Mouse (Mus musculus) hindbrain, embryonic 13.5 days (tissue): Measurements from ENCODE around the gene Ncoa7. TPM values are rescaled to one million over a fixed set of nuclear protein-coding genes. Genes with fewer than 3 reads are reported as not detected.
A peak's percentile ranks its signal among the peaks of the same experiment; 100 is the strongest.
"Not testable (repeated sequence)": the region's sequence is repeated elsewhere in the genome, so short reads cannot be mapped to it uniquely, and the experiment has no call there.

Source experiments
- ATAC-seq: fragments of 200-750 bp; cut with Nextera tagmentation; 2 replicates; pipeline ENCODE4 v1.8.0; 2017; ENCODE audit warnings: moderate TSS enrichment; ENCODE audit not compliant: low FRiP score
- H3K27ac ChIP-seq: fragments of 300-500 bp; sonication (generic); 2 replicates; pipeline ENCODE4 v1.5.1; 2015; ENCODE audit warnings: inconsistent platforms, mild to moderate bottlenecking, moderate library complexity
- H3K27me3 ChIP-seq: fragments of 300-500 bp; sonication (generic); 2 replicates; pipeline ENCODE4 v1.6.1; 2015; ENCODE audit warnings: mild to moderate bottlenecking, inconsistent platforms
- H3K36me3 ChIP-seq: fragments of 300-500 bp; sonication (generic); 2 replicates; pipeline ENCODE4 v1.6.1; 2015; ENCODE audit warnings: mild to moderate bottlenecking, inconsistent platforms
- H3K4me1 ChIP-seq: fragments of 300-500 bp; sonication (generic); replicated peaks from 2 replicates; pipeline ENCODE4 v1.6.1; 2015; ENCODE audit warnings: inconsistent platforms
- H3K4me2 ChIP-seq: fragments of 300-500 bp; sonication (generic); 2 replicates; pipeline ENCODE4 v1.6.1; 2015; ENCODE audit warnings: inconsistent platforms, mild to moderate bottlenecking, moderate library complexity
- H3K4me3 ChIP-seq: fragments of 300-500 bp; sonication (generic); 2 replicates; pipeline ENCODE4 v1.5.1; 2015; ENCODE audit warnings: mild to moderate bottlenecking, inconsistent platforms
- H3K9ac ChIP-seq: fragments of 300-500 bp; sonication (generic); 2 replicates; pipeline ENCODE4 v1.6.1; 2015; ENCODE audit warnings: mild to moderate bottlenecking, inconsistent platforms
- H3K9me3 ChIP-seq: fragments of 300-500 bp; sonication (generic); 2 replicates; pipeline ENCODE4 v1.6.1; 2016; ENCODE audit warnings: inconsistent platforms
- WGBS: fragments of 180-500 bp; shearing (Covaris S2); methylation state at CpG from one replicate; pipeline ENCODE4 v1.1.7; 2015; 5-methylcytosine and 5-hydroxymethylcytosine counted together
- polyA plus RNA-seq: library from polyadenylated mRNA; unstranded; fragments of >200 nt; fragmentation: Nextera tagmentation; extraction: Ambion mirVana; gene quantifications from 2 replicates; pipeline ENCODE4 v1.2.1, GENCODE M21; 2015

The Ncoa7 gene
- polyA plus RNA-seq, 1 experiment from 2014 or later: 12.6 TPM

- H3K9ac ChIP-seq: no peak overlapping the region
- no peaks in the 10 kb centered on the region for H3K27me3 ChIP-seq
- no peaks in the 10 kb centered on the region for H3K9me3 ChIP-seq
- 96% methylated on average over 2 of the region's 2 CpGs for WGBS
- H3K4me3 ChIP-seq: no peak overlapping the region
- no peak for ATAC-seq
- H3K4me2 ChIP-seq: no peak overlapping the region
- H3K27ac ChIP-seq: no peak overlapping the region
- no peaks in the 10 kb centered on the region for H3K4me1 ChIP-seq
- no peaks in the 10 kb centered on the region for H3K36me3 ChIP-seq
Observed at GRCm38 (mm10) chr10:30679756-30680155, 123.4 kb downstream of the Ncoa7 start.

- Histone ChIP-seq H3K36me3 (no peaks in the 10 kb centered on the region), H3K9ac (no peak overlapping the region), H3K4me2 (no peak overlapping the region), H3K27ac (no peak overlapping the region), H3K27me3 (no peaks in the 10 kb centered on the region), H3K4me3 (no peak overlapping the region), H3K9me3 (no peaks in the 10 kb centered on the region), H3K4me1 (no peaks in the 10 kb centered on the region)
- 78% methylated on average over 2 of the region's 2 CpGs for WGBS
- no peak for ATAC-seq
Observed at GRCm38 (mm10) chr10:30678051-30678450, 125.1 kb downstream of the Ncoa7 start.

- Histone ChIP-seq H3K9me3 (no peaks in the 10 kb centered on the region), H3K36me3 (peaks cover 12% of the 10 kb centered on the region), H3K4me3 (no peak overlapping the region), H3K4me1 (no peaks in the 10 kb centered on the region), H3K27me3 (no peaks in the 10 kb centered on the region), H3K27ac (no peak overlapping the region), H3K4me2 (no peak overlapping the region), H3K9ac (no peak overlapping the region)
- 92% methylated on average over 3 of the region's 3 CpGs for WGBS
- no peak for ATAC-seq
Observed at GRCm38 (mm10) chr10:30674825-30675224, 128.3 kb downstream of the Ncoa7 start.

- peaks cover 17% of the 10 kb centered on the region for H3K36me3 ChIP-seq
Observed at GRCm38 (mm10) chr10:30666580-30666979, 136.5 kb downstream of the Ncoa7 start.

GRCm38 (mm10) chr10:30660564-30661328, 142.4 kb downstream of the Ncoa7 start:
- 91% methylated on average over 6 of the region's 6 CpGs for WGBS
- H3K27ac ChIP-seq: no peak overlapping the region
- H3K9me3 ChIP-seq: no peaks in the 10 kb centered on the region
- no peak overlapping the region for H3K9ac ChIP-seq
- no peaks in the 10 kb centered on the region for H3K27me3 ChIP-seq
- no peak overlapping the region for H3K4me2 ChIP-seq
- no peaks in the 10 kb centered on the region for H3K4me1 ChIP-seq
- H3K36me3 ChIP-seq: peaks cover 34% of the 10 kb centered on the region
- no peak for ATAC-seq
- H3K4me3 ChIP-seq: no peak overlapping the region

More at GRCm38 (mm10) chr10:30666580-30666979, 136.5 kb downstream of the Ncoa7 start:
- Histone ChIP-seq H3K9ac (no peak overlapping the region), H3K27me3 (no peaks in the 10 kb centered on the region), H3K4me3 (no peak overlapping the region), H3K4me1 (no peaks in the 10 kb centered on the region), H3K9me3 (no peaks in the 10 kb centered on the region), H3K4me2 (no peak overlapping the region), H3K27ac (no peak overlapping the region)
- 95% methylated on average over 2 of the region's 2 CpGs for WGBS
- ATAC-seq: no peak

GRCm38 (mm10) chr10:30655655-30656054, 147.5 kb downstream of the Ncoa7 start:
- Histone ChIP-seq H3K27me3 (no peaks in the 10 kb centered on the region), H3K4me3 (no peak overlapping the region), H3K9me3 (no peaks in the 10 kb centered on the region), H3K36me3 (peaks cover 39% of the 10 kb centered on the region), H3K4me1 (no peaks in the 10 kb centered on the region), H3K4me2 (peak overlapping the region; percentile 35; the same call in 1 of the 2 replicates), H3K27ac (no peak overlapping the region), H3K9ac (no peak overlapping the region)
- 15% methylated on average over 5 of the region's 5 CpGs for WGBS
- no peak for ATAC-seq

GRCm38 (mm10) chr10:30647681-30648080, 155.4 kb downstream of the Ncoa7 start:
- no peak overlapping the region for H3K4me3 ChIP-seq
- no peaks in the 10 kb centered on the region for H3K9me3 ChIP-seq
- no peaks in the 10 kb centered on the region for H3K27me3 ChIP-seq
- no peak for ATAC-seq
- H3K4me2 ChIP-seq: no peak overlapping the region
- H3K4me1 ChIP-seq: no peaks in the 10 kb centered on the region
- 45% methylated on average over 2 of the region's 2 CpGs for WGBS
- peaks cover 12% of the 10 kb centered on the region for H3K36me3 ChIP-seq
- H3K27ac ChIP-seq: no peak overlapping the region
- no peak overlapping the region for H3K9ac ChIP-seq

- 84% methylated on average over 3 of the region's 3 CpGs for WGBS
- Histone ChIP-seq H3K9ac (no peak overlapping the region), H3K4me1 (no peaks in the 10 kb centered on the region), H3K36me3 (no peaks in the 10 kb centered on the region), H3K4me2 (no peak overlapping the region), H3K4me3 (no peak overlapping the region), H3K9me3 (no peaks in the 10 kb centered on the region), H3K27me3 (no peaks in the 10 kb centered on the region), H3K27ac (no peak overlapping the region)
- no peak for ATAC-seq
Observed at GRCm38 (mm10) chr10:30638216-30638615, 164.9 kb downstream of the Ncoa7 start.

GRCm38 (mm10) chr10:30636474-30637154, 166.5 kb downstream of the Ncoa7 start:
- not testable (repeated sequence) for H3K4me3 ChIP-seq, H3K27ac ChIP-seq, H3K36me3 ChIP-seq, H3K27me3 ChIP-seq, H3K4me1 ChIP-seq, H3K9ac ChIP-seq, H3K9me3 ChIP-seq, ATAC-seq, H3K4me2 ChIP-seq
- 79% methylated on average over 1 of the region's 1 CpGs for WGBS

GRCm38 (mm10) chr10:30632718-30633117, 170.4 kb downstream of the Ncoa7 start:
- 100% methylated on average over 1 of the region's 1 CpGs for WGBS
- ATAC-seq: no peak
- Histone ChIP-seq H3K4me1 (no peaks in the 10 kb centered on the region), H3K4me2 (no peak overlapping the region), H3K27ac (no peak overlapping the region), H3K4me3 (no peak overlapping the region), H3K27me3 (no peaks in the 10 kb centered on the region), H3K9ac (no peak overlapping the region), H3K36me3 (no peaks in the 10 kb centered on the region), H3K9me3 (no peaks in the 10 kb centered on the region)

- Histone ChIP-seq H3K4me1 (no peaks in the 10 kb centered on the region), H3K4me2 (no peak overlapping the region), H3K9ac (no peak overlapping the region), H3K36me3 (no peaks in the 10 kb centered on the region), H3K27me3 (no peaks in the 10 kb centered on the region), H3K9me3 (no peaks in the 10 kb centered on the region), H3K27ac (no peak overlapping the region), H3K4me3 (no peak overlapping the region)
- ATAC-seq: no peak
Observed at GRCm38 (mm10) chr10:30629977-30630376, 173.1 kb downstream of the Ncoa7 start.

GRCm38 (mm10) chr10:30629513-30629912, 173.6 kb downstream of the Ncoa7 start, which contains the start of gene Hint3:
Gene Hint3, minus strand, starts transcription at chr10:30629632.
- no peak for ATAC-seq
- Histone ChIP-seq H3K4me1 (no peaks in the 10 kb centered on the region), H3K9me3 (no peaks in the 10 kb centered on the region), H3K36me3 (no peaks in the 10 kb centered on the region), H3K4me3 (no peak within 1 kb of the TSS), H3K27ac (no peak within 1 kb of the TSS), H3K9ac (no peak within 1 kb of the TSS), H3K27me3 (no peaks in the 10 kb centered on the region), H3K4me2 (no peak within 1 kb of the TSS)
- 95% methylated on average over 3 of the region's 3 CpGs for WGBS

GRCm38 (mm10) chr10:30628444-30628843, 174.7 kb downstream of the Ncoa7 start:
- ATAC-seq, H3K27ac ChIP-seq, H3K4me1 ChIP-seq, H3K9me3 ChIP-seq, H3K4me3 ChIP-seq, H3K27me3 ChIP-seq, H3K9ac ChIP-seq, H3K4me2 ChIP-seq, H3K36me3 ChIP-seq: not testable (repeated sequence)
- WGBS: 93% methylated on average over 11 of the region's 11 CpGs
